Mouse (Mus musculus) cerebellum, postnatal 4 days (tissue): ENCODE data around the gene Gm11172.
A peak's percentile ranks its signal among the peaks of the same experiment; 100 is the strongest.

Experiments
- DNase-seq, 2 experiments: peaks; one replicate each; pipeline ENCODE4 v3.0.0; 2022; ENCODE audit warnings: low spot score in 2 of 2, mixed read lengths in 1 of 2

The Gm11172 gene

GRCm38 (mm10) chr16:10812865-10813371 is at the start of gene Gm11172:
Gene Gm11172, plus strand, starts transcription at chr16:10812915.
- DNase-seq = no peak

GRCm38 (mm10) chr16:10763540-10764264 is 49.0 kb upstream of the Gm11172 start:
- no peak for DNase-seq

GRCm38 (mm10) chr16:10764323-10764722 is 48.4 kb upstream of the Gm11172 start:
- DNase-seq = no peak

GRCm38 (mm10) chr16:10767158-10767557 is 45.6 kb upstream of the Gm11172 start:
- DNase-seq = peak in 1 of 2 experiments; percentile 67

- DNase-seq = no peak
Observed at GRCm38 (mm10) chr16:10768821-10769220, 43.9 kb upstream of the Gm11172 start.

GRCm38 (mm10) chr16:10769661-10770060 is 43.1 kb upstream of the Gm11172 start:
- no peak for DNase-seq

GRCm38 (mm10) chr16:10770531-10771325 is 42.0 kb upstream of the Gm11172 start:
- DNase-seq = no peak

- no peak for DNase-seq
Observed at GRCm38 (mm10) chr16:10771769-10772510, 40.8 kb upstream of the Gm11172 start.

GRCm38 (mm10) chr16:10773543-10773942 is 39.2 kb upstream of the Gm11172 start:
- no peak for DNase-seq

- no peak for DNase-seq
Observed at GRCm38 (mm10) chr16:10774726-10775125, 38.0 kb upstream of the Gm11172 start.

- DNase-seq = no peak
Observed at GRCm38 (mm10) chr16:10776322-10776721, 36.4 kb upstream of the Gm11172 start.

GRCm38 (mm10) chr16:10777579-10778160 is 35.0 kb upstream of the Gm11172 start:
- DNase-seq = no peak

- DNase-seq = no peak
Observed at GRCm38 (mm10) chr16:10780631-10781120, 32.0 kb upstream of the Gm11172 start.

- no peak for DNase-seq
Observed at GRCm38 (mm10) chr16:10781862-10782371, 30.8 kb upstream of the Gm11172 start.

GRCm38 (mm10) chr16:10782377-10783151 is 30.2 kb upstream of the Gm11172 start:
- DNase-seq = no peak

- no peak for DNase-seq
Observed at GRCm38 (mm10) chr16:10783152-10783434, 29.6 kb upstream of the Gm11172 start.

GRCm38 (mm10) chr16:10783451-10783850 is 29.3 kb upstream of the Gm11172 start:
- no peak for DNase-seq

GRCm38 (mm10) chr16:10783883-10784792 is 28.6 kb upstream of the Gm11172 start:
- DNase-seq = peak in 1 of 2 experiments; percentile 49

GRCm38 (mm10) chr16:10784793-10785370 is 27.8 kb upstream of the Gm11172 start:
- DNase-seq = peak; percentile 96 to 98
